Mouse (Mus musculus): ENCODE data around the gene Cavin3.

The Cavin3 gene

DNA sequence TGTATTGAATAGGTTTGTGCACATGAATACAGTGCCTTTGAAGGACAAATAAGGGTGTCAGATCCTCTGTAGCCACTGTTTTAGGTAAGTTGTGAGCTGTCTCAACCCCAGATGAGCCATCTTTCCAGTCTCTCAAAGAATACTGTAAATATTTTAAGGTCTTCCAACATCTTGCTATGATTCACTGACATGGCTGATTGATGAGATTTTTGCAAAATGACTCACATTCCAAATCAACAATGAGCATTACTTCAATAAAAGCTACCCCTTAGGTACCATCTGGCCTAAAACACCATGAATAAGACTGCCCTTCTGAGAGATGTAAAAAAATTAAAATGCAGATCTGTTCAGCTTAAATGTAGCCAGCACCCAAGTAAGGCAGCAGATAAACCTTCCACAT lies 23.6 kb downstream of the Cavin3 start:
- no peak for TF ChIP-seq GATA4 (IDR thresholded peaks at IDR 0.05; ENCODE audit: insufficient replicate concordance, low read length)

DNA sequence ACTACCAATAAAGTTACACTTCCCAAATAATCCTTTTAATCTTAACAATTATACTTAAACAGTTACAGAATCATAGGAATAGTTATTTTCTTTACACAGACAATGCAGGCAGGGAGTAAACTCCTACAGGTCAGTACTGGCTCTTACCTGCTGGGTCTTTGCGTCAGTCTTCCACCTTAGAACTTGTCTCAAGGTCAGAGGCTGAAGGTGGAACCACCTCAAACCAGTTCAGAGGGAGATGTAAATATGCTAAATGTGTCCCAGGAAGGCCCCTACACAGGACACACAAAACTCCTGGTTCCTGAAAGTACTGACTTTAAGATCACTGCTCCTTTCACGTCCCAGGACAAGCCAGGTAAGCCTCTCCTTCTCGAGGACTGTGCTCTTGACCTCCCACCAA lies 37.0 kb downstream of the Cavin3 start:
- no peak for TF ChIP-seq GATA4 (IDR thresholded peaks at IDR 0.05; ENCODE audit: insufficient replicate concordance, low read length)

DNA sequence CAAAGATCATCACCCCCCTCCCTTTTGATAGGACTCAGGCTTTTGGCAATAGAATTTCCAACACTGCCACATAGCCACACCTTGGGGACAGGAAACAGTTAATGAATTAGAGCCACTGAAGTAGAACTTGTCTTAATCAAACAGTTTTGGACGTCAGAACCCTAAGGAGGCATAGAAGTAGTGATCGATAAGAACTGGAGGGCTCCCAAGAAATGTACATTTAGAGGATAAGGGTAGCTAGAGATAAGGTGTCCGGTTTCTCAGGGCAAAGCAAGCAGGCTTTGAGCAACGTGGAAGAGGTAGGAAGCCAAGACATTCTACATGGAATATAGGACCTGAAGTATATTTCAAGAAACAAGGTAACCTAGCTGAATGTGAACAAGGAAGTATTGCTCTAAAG lies 40.7 kb downstream of the Cavin3 start:
- no peak for TF ChIP-seq GATA4 (IDR thresholded peaks at IDR 0.05; ENCODE audit: insufficient replicate concordance, low read length)

DNA sequence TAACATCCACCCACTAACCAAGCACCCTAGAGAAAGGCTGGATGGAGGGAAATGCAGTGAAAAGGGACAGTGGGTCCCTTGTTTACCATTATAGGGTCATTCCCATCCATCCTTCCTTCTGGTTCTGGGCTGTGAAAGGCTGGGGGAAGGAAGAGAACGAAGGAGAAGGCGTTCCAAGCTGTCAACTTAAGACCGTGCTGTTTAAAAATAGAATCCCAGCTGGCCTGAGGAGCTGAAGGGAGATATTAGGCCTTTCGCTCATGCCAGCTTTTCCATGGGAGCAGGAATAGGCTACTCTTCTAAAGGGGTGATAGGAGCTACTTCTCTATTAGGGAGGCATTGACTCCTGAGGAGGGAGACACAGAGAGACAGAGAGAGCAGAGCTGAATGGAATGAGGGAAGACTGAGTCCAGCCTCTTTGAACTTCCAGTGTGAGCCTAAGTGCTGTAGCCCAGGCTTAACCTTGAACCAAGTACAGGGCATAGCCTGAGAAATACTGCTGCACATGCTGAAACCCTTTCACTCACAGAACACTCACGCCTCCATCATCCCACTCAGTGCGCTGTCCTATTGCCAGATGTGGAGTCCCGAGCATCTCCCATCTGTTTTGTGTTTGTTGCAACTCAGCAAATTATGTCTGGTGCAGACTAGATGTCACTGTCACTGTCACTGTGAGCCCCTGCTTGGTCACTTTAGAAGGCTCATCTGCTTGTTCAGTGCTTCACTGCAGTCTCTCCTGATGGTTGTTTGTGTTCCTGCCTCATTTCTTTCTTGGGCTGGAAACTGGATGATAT lies 43.9 kb downstream of the Cavin3 start:
- TF ChIP-seq GATA4 (IDR thresholded peaks at IDR 0.05; ENCODE audit: insufficient replicate concordance, low read length): no peak

DNA sequence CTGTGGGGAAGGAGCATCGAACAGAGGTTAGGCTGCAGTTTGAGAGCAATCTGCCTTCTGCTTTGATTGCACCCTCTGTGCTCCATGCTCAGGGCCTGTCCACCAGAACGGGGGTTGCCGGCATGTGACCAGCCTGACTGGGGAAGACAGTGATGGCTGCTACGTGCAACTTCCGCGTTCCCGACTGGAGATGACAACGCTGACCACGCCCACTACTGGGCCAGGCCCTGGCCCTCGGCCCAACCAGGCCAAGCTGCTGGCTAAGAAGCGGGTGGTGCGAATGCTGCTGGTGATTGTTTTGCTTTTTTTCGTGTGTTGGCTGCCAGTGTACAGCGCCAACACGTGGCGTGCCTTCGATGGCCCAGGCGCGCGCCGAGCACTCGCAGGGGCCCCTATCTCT lies 47.3 kb downstream of the Cavin3 start:
- no peak for TF ChIP-seq GATA4 (IDR thresholded peaks at IDR 0.05; ENCODE audit: insufficient replicate concordance, low read length)

DNA sequence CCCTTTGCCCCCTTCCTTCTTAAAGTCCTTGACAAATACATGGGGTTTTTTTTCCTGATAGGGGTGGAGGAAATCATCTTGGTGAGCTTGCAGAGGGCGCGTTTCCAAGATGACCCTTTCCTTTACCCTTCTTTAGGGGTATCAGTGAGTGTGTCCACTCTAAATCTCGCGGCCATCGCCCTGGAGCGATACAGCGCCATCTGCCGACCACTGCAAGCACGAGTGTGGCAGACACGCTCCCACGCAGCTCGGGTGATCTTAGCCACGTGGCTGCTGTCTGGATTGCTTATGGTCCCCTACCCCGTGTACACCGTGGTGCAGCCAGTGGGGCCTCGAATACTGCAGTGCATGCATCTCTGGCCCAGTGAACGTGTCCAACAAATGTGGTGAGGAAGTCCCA lies 48.2 kb downstream of the Cavin3 start:
- no peak for TF ChIP-seq GATA4 (IDR thresholded peaks at IDR 0.05; ENCODE audit: insufficient replicate concordance, low read length)

DNA sequence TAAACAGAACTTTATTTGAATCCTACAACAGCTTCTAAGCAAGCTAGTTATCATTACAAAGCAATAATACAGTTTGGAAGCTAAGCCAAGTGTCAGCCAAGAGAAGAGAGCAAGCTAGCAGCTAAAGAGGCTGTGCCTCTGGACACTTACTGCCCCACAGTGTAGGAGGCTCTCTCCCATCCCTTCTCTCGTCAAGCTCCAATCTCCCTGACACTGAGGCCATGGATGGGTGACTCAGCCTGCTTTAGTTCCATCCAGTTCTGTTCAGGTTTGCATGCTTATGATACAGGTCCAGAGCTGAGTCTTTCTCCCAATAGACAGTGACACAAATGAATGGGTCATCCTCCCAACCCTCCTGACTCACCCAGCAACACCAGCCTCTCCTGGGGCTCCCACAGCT lies 50.0 kb downstream of the Cavin3 start:
- TF ChIP-seq GATA4 (IDR thresholded peaks at IDR 0.05; ENCODE audit: insufficient replicate concordance, low read length): no peak
